Mouse (Mus musculus): ENCODE measurements around the gene Bmp7. TPM values are rescaled to one million over a fixed set of nuclear protein-coding genes. Genes with fewer than 3 reads are reported as not detected.

The Bmp7 gene
- polyA plus RNA-seq, 1 experiment from 2014 or later = 17.3 TPM

- H3K9ac ChIP-seq (ENCODE audit: low read length) = no peak overlapping the region
- no peaks in the 10 kb centered on the region for H3K36me3 ChIP-seq (ENCODE audit: control insufficient read depth, insufficient read depth, low read length)
- DNase-seq (ENCODE audit: low spot score, missing footprints) (no peak), ATAC-seq (ENCODE audit: low FRiP score) (no peak)
- H3K9me3 ChIP-seq (ENCODE audit: control insufficient read depth, low read length) = no peaks in the 10 kb centered on the region
- H3K27ac ChIP-seq (ENCODE audit: low read depth, low read length) = no peak overlapping the region
- no peak overlapping the region for H3K4me2 ChIP-seq
- peaks cover 8% of the 10 kb centered on the region for H3K4me1 ChIP-seq (ENCODE audit: control insufficient read depth, insufficient read depth, low read length)
- H3K27me3 ChIP-seq (ENCODE audit: control insufficient read depth, insufficient read depth, low read length) = no peaks in the 10 kb centered on the region
- H3K4me3 ChIP-seq (ENCODE audit: low read depth, low read length) = no peak overlapping the region
- 22% methylated on average over 7 of the region's 7 CpGs for WGBS
Observed at GRCm38 (mm10) chr2:172973806-172974565, 33.9 kb upstream of the Bmp7 start.

GRCm38 (mm10) chr2:172971865-172972264, 31.7 kb upstream of the Bmp7 start:
- no peaks in the 10 kb centered on the region for H3K27me3 ChIP-seq (ENCODE audit: control insufficient read depth, insufficient read depth, low read length)
- no peak overlapping the region for H3K4me3 ChIP-seq (ENCODE audit: low read depth, low read length)
- no peak overlapping the region for H3K9ac ChIP-seq (ENCODE audit: low read length)
- H3K4me2 ChIP-seq = no peak overlapping the region
- H3K36me3 ChIP-seq (ENCODE audit: control insufficient read depth, insufficient read depth, low read length) = no peaks in the 10 kb centered on the region
- DNase-seq (ENCODE audit: low spot score, missing footprints) (no peak), ATAC-seq (ENCODE audit: low FRiP score) (no peak)
- H3K4me1 ChIP-seq (ENCODE audit: control insufficient read depth, insufficient read depth, low read length) = no peaks in the 10 kb centered on the region
- no peaks in the 10 kb centered on the region for H3K9me3 ChIP-seq (ENCODE audit: control insufficient read depth, low read length)
- WGBS = 93% methylated on average over 2 of the region's 2 CpGs
- H3K27ac ChIP-seq (ENCODE audit: low read depth, low read length) = no peak overlapping the region

- ATAC-seq (ENCODE audit: low FRiP score) (no peak), DNase-seq (ENCODE audit: low spot score, missing footprints) (no peak)
- 88% methylated on average over 5 of the region's 5 CpGs for WGBS
- H3K9me3 ChIP-seq (ENCODE audit: control insufficient read depth, low read length) = no peaks in the 10 kb centered on the region
- no peak overlapping the region for H3K9ac ChIP-seq (ENCODE audit: low read length)
- H3K36me3 ChIP-seq (ENCODE audit: control insufficient read depth, insufficient read depth, low read length) = no peaks in the 10 kb centered on the region
- no peaks in the 10 kb centered on the region for H3K27me3 ChIP-seq (ENCODE audit: control insufficient read depth, insufficient read depth, low read length)
- no peak overlapping the region for H3K27ac ChIP-seq (ENCODE audit: low read depth, low read length)
- H3K4me2 ChIP-seq = no peak overlapping the region
- H3K4me1 ChIP-seq (ENCODE audit: control insufficient read depth, insufficient read depth, low read length) = no peaks in the 10 kb centered on the region
- no peak overlapping the region for H3K4me3 ChIP-seq (ENCODE audit: low read depth, low read length)
Observed at GRCm38 (mm10) chr2:172966480-172966879, 26.4 kb upstream of the Bmp7 start.

GRCm38 (mm10) chr2:172965249-172965648, 25.1 kb upstream of the Bmp7 start:
- Histone ChIP-seq H3K36me3 (ENCODE audit: control insufficient read depth, insufficient read depth, low read length) (no peaks in the 10 kb centered on the region), H3K9ac (ENCODE audit: low read length) (0 out of 2 replicates have a peak overlapping the region, but pooled peaks have one; percentile 12), H3K4me2 (no peak overlapping the region), H3K4me1 (ENCODE audit: control insufficient read depth, insufficient read depth, low read length) (no peaks in the 10 kb centered on the region), H3K27ac (ENCODE audit: low read depth, low read length) (no peak overlapping the region), H3K9me3 (ENCODE audit: control insufficient read depth, low read length) (no peaks in the 10 kb centered on the region), H3K27me3 (ENCODE audit: control insufficient read depth, insufficient read depth, low read length) (no peaks in the 10 kb centered on the region), H3K4me3 (ENCODE audit: low read depth, low read length) (no peak overlapping the region)
- 56% methylated on average over 11 of the region's 11 CpGs for WGBS
- DNase-seq (ENCODE audit: low spot score, missing footprints) = no peak
- no peak for ATAC-seq (ENCODE audit: low FRiP score)

GRCm38 (mm10) chr2:172961211-172961610, 21.1 kb upstream of the Bmp7 start:
- H3K4me3 ChIP-seq (ENCODE audit: low read depth, low read length) = no peak overlapping the region

GRCm38 (mm10) chr2:172960350-172960749, 20.2 kb upstream of the Bmp7 start:
- Histone ChIP-seq H3K4me3 (ENCODE audit: low read depth, low read length) (no peak overlapping the region), H3K9ac (ENCODE audit: low read length) (no peak overlapping the region), H3K27me3 (ENCODE audit: control insufficient read depth, insufficient read depth, low read length) (no peaks in the 10 kb centered on the region), H3K4me2 (no peak overlapping the region), H3K36me3 (ENCODE audit: control insufficient read depth, insufficient read depth, low read length) (no peaks in the 10 kb centered on the region), H3K27ac (ENCODE audit: low read depth, low read length) (no peak overlapping the region), H3K4me1 (ENCODE audit: control insufficient read depth, insufficient read depth, low read length) (peaks cover 7% of the 10 kb centered on the region), H3K9me3 (ENCODE audit: control insufficient read depth, low read length) (peaks cover 10% of the 10 kb centered on the region; the same call in 1 of the 2 replicates)
- WGBS = 90% methylated on average over 3 of the region's 3 CpGs
- no peak for ATAC-seq (ENCODE audit: low FRiP score)
- DNase-seq (ENCODE audit: low spot score, missing footprints) = no peak

More at GRCm38 (mm10) chr2:172961211-172961610, 21.1 kb upstream of the Bmp7 start:
- no peak overlapping the region for H3K9ac ChIP-seq (ENCODE audit: low read length)
- no peaks in the 10 kb centered on the region for H3K36me3 ChIP-seq (ENCODE audit: control insufficient read depth, insufficient read depth, low read length)
- peaks cover 7% of the 10 kb centered on the region for H3K4me1 ChIP-seq (ENCODE audit: control insufficient read depth, insufficient read depth, low read length)
- H3K4me2 ChIP-seq = no peak overlapping the region
- H3K9me3 ChIP-seq (ENCODE audit: control insufficient read depth, low read length) = peaks cover 8% of the 10 kb centered on the region; the same call in 1 of the 2 replicates
- no peak overlapping the region for H3K27ac ChIP-seq (ENCODE audit: low read depth, low read length)
- WGBS = 30% methylated on average over 6 of the region's 6 CpGs
- no peaks in the 10 kb centered on the region for H3K27me3 ChIP-seq (ENCODE audit: control insufficient read depth, insufficient read depth, low read length)
- DNase-seq (ENCODE audit: low spot score, missing footprints) (no peak), ATAC-seq (ENCODE audit: low FRiP score) (no peak)

GRCm38 (mm10) chr2:172959006-172959768, 19.1 kb upstream of the Bmp7 start:
- Histone ChIP-seq H3K9ac (ENCODE audit: low read length) (no peak overlapping the region), H3K4me3 (ENCODE audit: low read depth, low read length) (no peak overlapping the region), H3K27ac (ENCODE audit: low read depth, low read length) (no peak overlapping the region), H3K4me2 (no peak overlapping the region), H3K4me1 (ENCODE audit: control insufficient read depth, insufficient read depth, low read length) (peaks cover 7% of the 10 kb centered on the region), H3K27me3 (ENCODE audit: control insufficient read depth, insufficient read depth, low read length) (no peaks in the 10 kb centered on the region), H3K9me3 (ENCODE audit: control insufficient read depth, low read length) (peaks cover 10% of the 10 kb centered on the region; the same call in 1 of the 2 replicates), H3K36me3 (ENCODE audit: control insufficient read depth, insufficient read depth, low read length) (no peaks in the 10 kb centered on the region)
- WGBS = 50% methylated on average over 13 of the region's 13 CpGs
- ATAC-seq (ENCODE audit: low FRiP score) = peak; percentile 63; the same call in 1 of the 2 replicates
- peak; percentile 92 for DNase-seq (ENCODE audit: low spot score, missing footprints)

GRCm38 (mm10) chr2:172958579-172958978, 18.5 kb upstream of the Bmp7 start:
- Histone ChIP-seq H3K4me1 (ENCODE audit: control insufficient read depth, insufficient read depth, low read length) (peaks cover 7% of the 10 kb centered on the region), H3K27me3 (ENCODE audit: control insufficient read depth, insufficient read depth, low read length) (no peaks in the 10 kb centered on the region), H3K4me3 (ENCODE audit: low read depth, low read length) (no peak overlapping the region), H3K4me2 (no peak overlapping the region), H3K27ac (ENCODE audit: low read depth, low read length) (no peak overlapping the region), H3K9ac (ENCODE audit: low read length) (no peak overlapping the region), H3K9me3 (ENCODE audit: control insufficient read depth, low read length) (peaks cover 10% of the 10 kb centered on the region; the same call in 1 of the 2 replicates), H3K36me3 (ENCODE audit: control insufficient read depth, insufficient read depth, low read length) (no peaks in the 10 kb centered on the region)
- ATAC-seq (ENCODE audit: low FRiP score) (peak; percentile 83), DNase-seq (ENCODE audit: low spot score, missing footprints) (peak; percentile 89)
- 6% methylated on average over 5 of the region's 5 CpGs for WGBS

GRCm38 (mm10) chr2:172951976-172952375, 11.9 kb upstream of the Bmp7 start:
- ATAC-seq (ENCODE audit: low FRiP score) (no peak), DNase-seq (ENCODE audit: low spot score, missing footprints) (no peak)
- Histone ChIP-seq H3K27me3 (ENCODE audit: control insufficient read depth, insufficient read depth, low read length) (no peaks in the 10 kb centered on the region), H3K36me3 (ENCODE audit: control insufficient read depth, insufficient read depth, low read length) (no peaks in the 10 kb centered on the region), H3K4me3 (ENCODE audit: low read depth, low read length) (no peak overlapping the region), H3K27ac (ENCODE audit: low read depth, low read length) (no peak overlapping the region), H3K9ac (ENCODE audit: low read length) (no peak overlapping the region), H3K4me2 (no peak overlapping the region), H3K4me1 (ENCODE audit: control insufficient read depth, insufficient read depth, low read length) (no peaks in the 10 kb centered on the region), H3K9me3 (ENCODE audit: control insufficient read depth, low read length) (peaks cover 7% of the 10 kb centered on the region; the same call in 1 of the 2 replicates)
- WGBS = 81% methylated on average over 2 of the region's 2 CpGs
